Mouse (Mus musculus): Measurements from ENCODE around the gene Tcerg1l.

GRCm38 (mm10) chr7:138176026-138176425 is 221.5 kb downstream of the Tcerg1l start:
- no peak for TF ChIP-seq CTCF (IDR thresholded peaks at IDR 0.05; ENCODE audit: extremely low read depth, insufficient read depth, insufficient read length, insufficient replicate concordance)
- no peak for TF ChIP-seq POLR2A (IDR thresholded peaks at IDR 0.05; ENCODE audit: low read depth, low read length)
